Mouse (Mus musculus) C2C12 (cell line): ENCODE results near the gene Syt1. TPM values are rescaled to one million over a fixed set of nuclear protein-coding genes. Genes with fewer than 3 reads are reported as not detected.

Experiments used
- H3K27me3 ChIP-seq: one replicate; pipeline ENCODE4 v1.6.1; 2011; ENCODE audit not compliant: control insufficient read depth, insufficient read depth, insufficient read length
- H3K36me3 ChIP-seq: one replicate; pipeline ENCODE4 v1.6.1; 2011; ENCODE audit not compliant: control insufficient read depth, insufficient read depth
- H3K4me3 ChIP-seq: one replicate; pipeline ENCODE4 v1.5.1; 2011; ENCODE audit warnings: mild to moderate bottlenecking, control low read depth; ENCODE audit not compliant: poor library complexity, insufficient read depth, severe bottlenecking
- H3K79me2 ChIP-seq: one replicate; pipeline ENCODE4 v1.6.1; 2011; ENCODE audit not compliant: control insufficient read depth, insufficient read depth
- H3K79me3 ChIP-seq: one replicate; pipeline ENCODE4 v1.6.1; 2011; ENCODE audit warnings: low read depth, control low read depth
- H3ac ChIP-seq: one replicate; pipeline ENCODE3; 2011; ENCODE audit warnings: low read depth; ENCODE audit not compliant: control insufficient read depth, insufficient read length
- CEBPB ChIP-seq: IDR thresholded peaks from one replicate; pipeline ENCODE4 v1.6.1; 2011; ENCODE audit warnings: low read depth, mild to moderate bottlenecking, control low read depth, moderate library complexity
- CTCF ChIP-seq: IDR thresholded peaks from one replicate; pipeline ENCODE4 v1.5.1; 2011; ENCODE audit not compliant: control insufficient read depth, insufficient read depth, insufficient read length
- FOSL1 ChIP-seq: IDR thresholded peaks from one replicate; pipeline ENCODE4 v1.8.0; 2011; ENCODE audit warnings: mild to moderate bottlenecking, low read length; ENCODE audit not compliant: poor library complexity, insufficient read depth, severe bottlenecking
- MAX ChIP-seq: IDR thresholded peaks from one replicate; pipeline ENCODE4 v1.6.1; 2011; ENCODE audit warnings: mild to moderate bottlenecking, control low read depth
- MYOD1 ChIP-seq: IDR thresholded peaks from one replicate; pipeline ENCODE4 v1.6.1; 2011; ENCODE audit warnings: low read depth; ENCODE audit not compliant: control insufficient read depth, insufficient read length
- MYOG ChIP-seq: IDR thresholded peaks from one replicate; pipeline ENCODE4 v1.6.1; 2011; ENCODE audit not compliant: control insufficient read depth, insufficient read length; ENCODE audit errors: extremely low read depth
- USF1 ChIP-seq: IDR thresholded peaks from one replicate; pipeline ENCODE4 v1.6.1; 2011; ENCODE audit warnings: low read depth, mild to moderate bottlenecking, control low read depth, moderate library complexity
- polyA plus RNA-seq: library from polyadenylated mRNA; unstranded; fragments of >200 nt; fragmentation: generic; extraction: Trizol; gene quantifications from one replicate; pipeline ENCODE4 v1.2.1, GENCODE M21; 2012; ENCODE audit warnings: missing spikeins

Syt1 gene
- polyA plus RNA-seq, 1 experiment, result 0.09 TPM

DNA sequence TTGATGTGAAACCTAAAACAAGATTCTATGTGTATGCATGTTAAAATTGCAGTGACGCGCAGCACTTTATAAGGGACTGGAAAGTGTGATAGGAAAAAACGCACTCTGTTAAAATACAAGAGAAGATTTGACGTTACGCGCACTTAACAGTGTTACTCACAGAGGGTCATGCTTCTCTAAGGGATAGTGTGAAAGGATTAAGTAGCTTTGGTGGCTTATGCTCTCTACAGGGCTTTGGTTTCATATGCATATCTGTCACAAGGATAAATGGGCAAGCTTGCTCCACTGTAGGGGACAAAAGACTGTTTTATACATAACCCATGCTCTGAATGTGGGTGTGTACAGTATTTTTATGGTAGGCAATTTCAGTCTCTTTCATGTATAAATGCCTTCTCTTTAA is 178.5 kb downstream of the Syt1 start:
- Histone ChIP-seq H3K4me3 (no peak overlapping the region), H3K27me3 (no peaks in the 10 kb centered on the region)
- TF ChIP-seq MYOD1 (no peak), MYOG (no peak), CTCF (no peak), MAX (no peak), CEBPB (no peak), USF1 (no peak), FOSL1 (no peak)

DNA sequence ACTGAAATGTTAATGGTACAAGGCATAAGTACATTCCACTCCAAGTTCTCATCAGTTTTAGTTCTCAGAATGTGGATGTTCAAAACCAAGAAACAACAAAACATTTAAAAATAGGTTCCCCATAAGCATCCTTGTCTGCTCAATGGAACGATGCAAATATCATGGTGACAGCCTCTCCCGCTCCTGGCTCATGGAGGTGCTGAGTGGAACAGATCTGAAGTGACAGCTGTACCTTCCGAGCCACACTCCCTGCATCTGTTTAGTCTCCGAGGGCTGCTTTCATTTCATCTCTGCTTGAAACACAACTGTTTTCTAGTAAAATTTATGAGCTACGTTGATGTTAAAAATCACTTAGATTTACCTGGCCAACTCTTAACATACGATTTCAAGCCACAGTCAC is 179.0 kb downstream of the Syt1 start:
- no peak for TF ChIP-seq USF1
- peak; percentile 11 for TF ChIP-seq MYOD1
- H3K36me3 ChIP-seq, result no peaks in the 10 kb centered on the region
- no peak overlapping the region for H3ac ChIP-seq
- H3K79me2 ChIP-seq, result no peaks in the 10 kb centered on the region
- no peaks in the 10 kb centered on the region for H3K27me3 ChIP-seq
- H3K79me3 ChIP-seq, result no peaks in the 10 kb centered on the region
- no peak overlapping the region for H3K4me3 ChIP-seq

More for the DNA sequence above, 178.5 kb downstream of the Syt1 start:
- Histone ChIP-seq H3ac (no peak overlapping the region), H3K36me3 (no peaks in the 10 kb centered on the region), H3K79me3 (no peaks in the 10 kb centered on the region), H3K79me2 (no peaks in the 10 kb centered on the region)

- Histone ChIP-seq H3K4me3 (no peak overlapping the region), H3K36me3 (no peaks in the 10 kb centered on the region), H3K79me2 (no peaks in the 10 kb centered on the region), H3K79me3 (no peaks in the 10 kb centered on the region), H3K27me3 (no peaks in the 10 kb centered on the region), H3ac (no peak overlapping the region)
- no peak for TF ChIP-seq FOSL1
Measured at GRCm38 (mm10) chr10:108822273-108822672, 188.5 kb downstream of the Syt1 start.

DNA sequence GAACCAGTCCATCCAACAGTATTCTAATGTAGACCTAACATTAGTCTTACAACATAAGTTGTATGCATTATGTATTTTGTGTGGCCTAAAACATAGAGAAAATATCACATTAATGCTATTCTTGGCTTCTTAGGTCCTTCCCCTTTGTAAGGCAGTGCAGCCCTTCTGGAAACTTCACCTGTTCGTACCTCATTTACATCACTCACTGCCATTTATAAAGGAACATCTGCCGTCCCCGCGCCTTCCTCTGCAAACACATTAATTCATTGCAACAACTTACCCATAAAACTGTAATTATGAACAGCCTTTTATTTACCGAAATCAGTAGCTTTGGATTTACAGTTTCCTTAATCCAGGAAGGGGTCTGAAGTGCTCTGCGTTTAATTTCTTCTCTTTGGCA is 195.4 kb downstream of the Syt1 start:
- Histone ChIP-seq H3K79me3 (no peaks in the 10 kb centered on the region), H3K27me3 (no peaks in the 10 kb centered on the region), H3K4me3 (no peak overlapping the region), H3K36me3 (no peaks in the 10 kb centered on the region), H3K79me2 (no peaks in the 10 kb centered on the region), H3ac (no peak overlapping the region)
- no peak for TF ChIP-seq USF1
- TF ChIP-seq MYOD1, result no peak
- no peak for TF ChIP-seq CEBPB
- TF ChIP-seq FOSL1, result no peak
- no peak for TF ChIP-seq MYOG
- no peak for TF ChIP-seq CTCF
- TF ChIP-seq MAX, result no peak

DNA sequence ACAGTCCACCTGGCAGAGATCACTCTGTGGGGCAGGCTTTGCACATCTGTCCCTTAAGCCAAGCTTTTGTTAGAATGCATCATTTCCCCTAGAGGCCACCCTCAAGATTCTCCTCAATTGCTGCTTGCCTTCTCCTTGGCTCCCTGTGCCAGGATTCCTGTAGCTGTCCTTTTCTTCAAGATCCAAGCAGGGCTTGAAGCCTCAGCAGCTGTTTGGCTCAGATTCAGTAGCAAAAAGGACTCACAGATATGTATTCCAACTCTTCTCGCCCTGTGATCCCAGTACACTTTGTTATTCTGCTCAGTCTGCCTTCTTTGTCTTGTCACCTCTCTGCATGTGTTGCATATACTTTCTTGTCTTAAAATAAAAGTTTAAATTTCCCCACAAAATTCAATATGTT is 206.4 kb downstream of the Syt1 start:
- Histone ChIP-seq H3K4me3 (no peak overlapping the region), H3K36me3 (no peaks in the 10 kb centered on the region), H3K27me3 (no peaks in the 10 kb centered on the region), H3ac (no peak overlapping the region), H3K79me3 (no peaks in the 10 kb centered on the region), H3K79me2 (no peaks in the 10 kb centered on the region)
- TF ChIP-seq MYOD1, result no peak
- TF ChIP-seq MAX, result no peak
- TF ChIP-seq FOSL1, result no peak
- TF ChIP-seq CTCF, result no peak
- no peak for TF ChIP-seq USF1
- no peak for TF ChIP-seq MYOG
- TF ChIP-seq CEBPB, result no peak

DNA sequence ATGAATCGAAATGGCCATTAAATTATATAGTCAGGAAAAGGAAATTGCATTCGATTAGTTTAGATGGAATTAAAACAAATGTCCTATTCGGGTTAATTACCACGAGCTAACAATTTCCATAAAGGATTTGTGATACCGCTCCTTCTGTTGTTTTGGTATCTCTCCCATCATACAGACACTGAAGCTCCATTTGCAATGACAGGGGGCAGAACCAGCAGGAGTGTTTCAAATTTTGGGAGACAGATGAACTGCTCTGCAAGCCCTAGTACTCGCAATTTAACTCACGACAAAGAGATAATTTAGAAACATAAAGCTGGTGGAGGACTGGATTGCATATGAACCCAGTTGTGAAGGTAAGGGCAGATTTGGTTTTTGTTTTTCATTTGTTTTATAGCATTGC is 210.0 kb downstream of the Syt1 start:
- Histone ChIP-seq H3K4me3 (no peak overlapping the region), H3K27me3 (no peaks in the 10 kb centered on the region), H3ac (no peak overlapping the region), H3K36me3 (no peaks in the 10 kb centered on the region), H3K79me3 (no peaks in the 10 kb centered on the region), H3K79me2 (no peaks in the 10 kb centered on the region)
- TF ChIP-seq MYOG, result no peak

DNA sequence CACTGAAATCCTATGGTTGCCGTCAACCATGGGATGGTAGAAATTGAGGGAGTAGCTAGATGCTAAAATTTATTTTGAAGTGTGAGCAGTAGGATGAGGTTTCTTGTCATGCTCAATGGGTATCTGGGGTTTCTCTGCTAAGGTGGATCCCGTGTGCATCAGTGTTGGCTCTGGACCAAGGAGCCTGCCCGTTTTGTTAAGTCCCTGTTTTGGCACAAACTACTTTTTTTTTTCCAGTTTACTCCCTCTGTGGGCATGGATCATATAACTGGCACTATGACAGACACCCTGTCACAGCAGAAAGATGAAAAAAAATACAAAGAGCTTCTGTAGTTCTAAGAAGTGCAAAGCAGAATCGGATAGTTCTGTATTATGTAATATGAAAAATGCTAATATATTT is 212.0 kb downstream of the Syt1 start:
- no peak overlapping the region for H3K4me3 ChIP-seq
- TF ChIP-seq USF1 (no peak), MYOD1 (no peak), CEBPB (no peak)
- H3K36me3 ChIP-seq, result no peaks in the 10 kb centered on the region
- no peaks in the 10 kb centered on the region for H3K79me3 ChIP-seq
- no peaks in the 10 kb centered on the region for H3K27me3 ChIP-seq
- H3ac ChIP-seq, result no peak overlapping the region
- H3K79me2 ChIP-seq, result no peaks in the 10 kb centered on the region
